9 mouse cellular contexts compared by ENCODE assay signal in genomic region chr11:117335146-117335545, GRCm38 (mm10).
DNase-seq lines count a peak whose midpoint lies in the region; ATAC-seq and TF ChIP-seq lines count a peak whose summit lies in the region.
"Had no signal": no experiment of that assay in that cellular context is flagged by ENCODE, and none has a peak within 500 bp of the region (broad histone marks: within the 10 kb centered on the region; RNA-seq: fewer than 3 reads in every experiment).

No protein-coding gene starts in this region.

- H3K9me3 ChIP-seq in heart, embryonic 16.5 days (replicated peaks; ENCODE audit: control insufficient read depth, low read length), result no peaks in the 10 kb centered on the region
- no peaks in the 10 kb centered on the region for H3K9me3 ChIP-seq in MEL (replicated peaks; ENCODE audit: insufficient read depth, low read length)
- H3K9me3 ChIP-seq in hindbrain, embryonic 16.5 days (ENCODE audit: control insufficient read depth, low read length), result no peaks in the 10 kb centered on the region
- H3K9me3 ChIP-seq in midbrain, embryonic 13.5 days, result no peaks in the 10 kb centered on the region

- no peak for DNase-seq in heart, postnatal 4 days
- DNase-seq in MEL (ENCODE audit: low read depth, low spot score), result no peak
- no peak for DNase-seq in cerebellum, adult 8-10 months
- DNase-seq in natural killer cell, adult 2 months (ENCODE audit: low spot score in 2 of 2), result no peak
- DNase-seq: kidney, postnatal 4 days had no signal

- H3K27ac ChIP-seq in heart, embryonic 16.5 days (ENCODE audit: low read length), result peak overlapping the region; percentile 82; the same call in 1 of the 2 replicates
- H3K27ac ChIP-seq in MEL (ENCODE audit: control insufficient read depth, low read depth, low read length), result peak overlapping the region; percentile 20
- H3K27ac ChIP-seq in hindbrain, embryonic 16.5 days (ENCODE audit: low read depth, low read length), result no peak overlapping the region; the same call in 1 of the 2 replicates
- no peak overlapping the region for H3K27ac ChIP-seq in midbrain, embryonic 13.5 days

- H3K4me1 ChIP-seq in heart, embryonic 16.5 days (ENCODE audit: control insufficient read depth, insufficient read depth, low read length), result peaks cover 83% of the 10 kb centered on the region
- H3K4me1 ChIP-seq in MEL (ENCODE audit: control insufficient read depth in 1 of 2, insufficient read depth in 2 of 2, low read length in 2 of 2), result peaks cover 48 to 73% of the 10 kb centered on the region in 2 experiments
- peaks cover 56% of the 10 kb centered on the region for H3K4me1 ChIP-seq in hindbrain, embryonic 16.5 days (ENCODE audit: control insufficient read depth, insufficient read depth, low read depth, low read length)
- peaks cover 84% of the 10 kb centered on the region for H3K4me1 ChIP-seq in midbrain, embryonic 13.5 days (replicated peaks)

- no peak for TF ChIP-seq EP300 in MEL (IDR thresholded peaks at IDR 0.05; ENCODE audit: low read depth in 1 of 2, low read length in 2 of 2)

- H3K9ac ChIP-seq in heart, embryonic 16.5 days (ENCODE audit: low read length), result no peak overlapping the region
- no peak overlapping the region; the same call in 1 of the 2 replicates for H3K9ac ChIP-seq in MEL (ENCODE audit: control insufficient read depth, low read depth, low read length, poor library complexity, severe bottlenecking)
- H3K9ac ChIP-seq in hindbrain, embryonic 16.5 days (ENCODE audit: low read depth, low read length), result no peak overlapping the region; the same call in 1 of the 2 replicates
- 0 out of 2 replicates have a peak overlapping the region, but pooled peaks have one; percentile 36 for H3K9ac ChIP-seq in midbrain, embryonic 13.5 days (replicated peaks)

- TF ChIP-seq RAD21 in MEL (IDR thresholded peaks at IDR 0.05; ENCODE audit: low read depth, low read length), result no peak

- no peaks in the 10 kb centered on the region for H3K27me3 ChIP-seq in heart, embryonic 16.5 days (ENCODE audit: control insufficient read depth, insufficient read depth, low read length)
- H3K27me3 ChIP-seq in MEL (ENCODE audit: control insufficient read depth in 1 of 2, insufficient read depth in 2 of 2, low read length in 2 of 2), result no peaks in the 10 kb centered on the region
- H3K27me3 ChIP-seq in hindbrain, embryonic 16.5 days (replicated peaks; ENCODE audit: control insufficient read depth, insufficient read depth, low read length), result no peaks in the 10 kb centered on the region
- no peaks in the 10 kb centered on the region for H3K27me3 ChIP-seq in midbrain, embryonic 13.5 days

- no peak for TF ChIP-seq CTCF in MEL (IDR thresholded peaks at IDR 0.05 in 2 of 3, conservative IDR thresholded peaks at IDR 0.05 in 1 of 3; ENCODE audit: control insufficient read depth in 1 of 3, insufficient read depth in 1 of 3, low read depth in 2 of 3, low read length in 3 of 3, poor library complexity in 1 of 3, severe bottlenecking in 1 of 3)

- no peaks in the 10 kb centered on the region for H3K36me3 ChIP-seq in heart, embryonic 16.5 days (ENCODE audit: control insufficient read depth, insufficient read depth)
- peaks cover 0 to 62% of the 10 kb centered on the region in 2 experiments; a peak in 2 of 4 replicates for H3K36me3 ChIP-seq in MEL (ENCODE audit: control insufficient read depth in 1 of 2, insufficient read depth in 2 of 2, low read length in 2 of 2)
- no peaks in the 10 kb centered on the region for H3K36me3 ChIP-seq in hindbrain, embryonic 16.5 days (ENCODE audit: control insufficient read depth, insufficient read depth, low read length)
- peaks cover 4% of the 10 kb centered on the region; the same call in 1 of the 2 replicates for H3K36me3 ChIP-seq in midbrain, embryonic 13.5 days

- H3K4me2 ChIP-seq in heart, embryonic 16.5 days (ENCODE audit: low read depth, low read length), result peak overlapping the region; percentile 96; the same call in 1 of the 2 replicates
- peak overlapping the region; percentile 79; the same call in 1 of the 2 replicates for H3K4me2 ChIP-seq in hindbrain, embryonic 16.5 days (ENCODE audit: low read length)
- peak overlapping the region; percentile 73 for H3K4me2 ChIP-seq in midbrain, embryonic 13.5 days (replicated peaks)

- H3K79me2 ChIP-seq in MEL (ENCODE audit: control insufficient read depth, insufficient read depth, low read length, poor library complexity), result peaks cover 61% of the 10 kb centered on the region

- no peak overlapping the region for H3K4me3 ChIP-seq in heart, embryonic 16.5 days (ENCODE audit: low read length)
- H3K4me3 ChIP-seq in MEL (ENCODE audit: control insufficient read depth in 1 of 2, insufficient read depth in 1 of 2, low read depth in 2 of 2, low read length in 2 of 2), result no peak overlapping the region
- H3K4me3 ChIP-seq in hindbrain, embryonic 16.5 days (ENCODE audit: low read length), result no peak overlapping the region
- H3K4me3 ChIP-seq in midbrain, embryonic 13.5 days (replicated peaks), result 0 out of 2 replicates have a peak overlapping the region, but pooled peaks have one; percentile 1

- TF ChIP-seq POLR2A in MEL (IDR thresholded peaks at IDR 0.05; ENCODE audit: control insufficient read depth in 1 of 2, insufficient read depth in 1 of 2, low read depth in 1 of 2, low read length in 2 of 2, poor library complexity in 1 of 2), result no peak

- WGBS in heart, embryonic 16.5 days, result 67% methylated on average over 2 of the region's 2 CpGs
- WGBS in hindbrain, embryonic 16.5 days, result 100% methylated on average over 2 of the region's 2 CpGs
- 94% methylated on average over 2 of the region's 2 CpGs for WGBS in midbrain, embryonic 13.5 days

- no peak for ATAC-seq in heart, embryonic 16.5 days (replicated peaks; ENCODE audit: extremely low read depth, insufficient read depth, low FRiP score)
- ATAC-seq in hindbrain, embryonic 16.5 days, result no peak
- no peak for ATAC-seq in midbrain, embryonic 13.5 days
- no peak for ATAC-seq in monocyte, adult 5-6 weeks (replicated peaks; ENCODE audit: insufficient number of reproducible peaks, low FRiP score, low TSS enrichment, poor library complexity, severe bottlenecking)

TF ChIP-seq in MEL, 35 proteins besides CTCF, POLR2A, EP300 and RAD21:
- TF ChIP-seq HCFC1 (IDR thresholded peaks at IDR 0.05; ENCODE audit: low read depth, low read length) (no peak), POLR2AphosphoS5 (IDR thresholded peaks at IDR 0.05; ENCODE audit: borderline replicate concordance, low read depth, low read length) (no peak), POLR2AphosphoS2 (IDR thresholded peaks at IDR 0.05; ENCODE audit: low read length) (no peak), NELFE (IDR thresholded peaks at IDR 0.05; ENCODE audit: low read depth, low read length) (no peak), CHD2 (IDR thresholded peaks at IDR 0.05; ENCODE audit: low read length) (no peak), ZMIZ1 (IDR thresholded peaks at IDR 0.05; ENCODE audit: low read depth, low read length) (no peak), ZC3H11A (IDR thresholded peaks at IDR 0.05; ENCODE audit: low read depth, low read length) (no peak), KAT2A (conservative IDR thresholded peaks at IDR 0.05; ENCODE audit: low read depth, low read length) (no peak), MAX (IDR thresholded peaks at IDR 0.05; ENCODE audit: low read length) (no peak), RCOR1 (IDR thresholded peaks at IDR 0.05; ENCODE audit: low read depth, low read length) (no peak), SIN3A (IDR thresholded peaks at IDR 0.05; ENCODE audit: low read length) (no peak), NRF1 (IDR thresholded peaks at IDR 0.05; ENCODE audit: insufficient read depth, low read depth, low read length, poor library complexity, severe bottlenecking) (no peak)

Comparison
In these comparisons a context has a peak if more than half of its experiments do, and no peak if none do; other contexts are left out.
1. H3K27ac ChIP-seq: peak in heart, embryonic 16.5 days (single experiment) and MEL (single experiment); none in hindbrain, embryonic 16.5 days (single experiment) and midbrain, embryonic 13.5 days (single experiment).
2. Peak in every context shown above with its lines, with median percentiles within 50 percentile points of each other: H3K4me2 ChIP-seq.